Mouse (Mus musculus): ENCODE results near the gene Brd1.

Gene Brd1

DNA sequence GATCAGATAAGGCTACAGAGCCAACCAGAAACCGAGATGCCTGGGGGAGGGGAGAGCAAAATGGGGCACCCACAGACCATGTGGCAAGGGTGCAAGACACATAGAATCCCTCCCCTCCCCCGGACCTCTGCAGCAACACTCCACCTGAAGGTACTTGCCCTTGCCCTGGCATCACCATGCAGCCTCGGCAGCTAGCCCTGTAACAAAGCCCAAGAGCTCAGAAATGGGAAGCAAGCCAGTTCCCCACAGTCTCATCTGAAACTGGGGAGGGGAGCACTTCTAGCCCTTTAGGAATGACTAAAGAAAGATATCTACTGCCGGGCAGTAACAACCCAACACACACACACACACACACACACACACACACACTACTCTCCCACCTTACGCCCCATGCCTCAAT lies 53.1 kb downstream of the Brd1 start:
- DNase-seq, result no peak

DNA sequence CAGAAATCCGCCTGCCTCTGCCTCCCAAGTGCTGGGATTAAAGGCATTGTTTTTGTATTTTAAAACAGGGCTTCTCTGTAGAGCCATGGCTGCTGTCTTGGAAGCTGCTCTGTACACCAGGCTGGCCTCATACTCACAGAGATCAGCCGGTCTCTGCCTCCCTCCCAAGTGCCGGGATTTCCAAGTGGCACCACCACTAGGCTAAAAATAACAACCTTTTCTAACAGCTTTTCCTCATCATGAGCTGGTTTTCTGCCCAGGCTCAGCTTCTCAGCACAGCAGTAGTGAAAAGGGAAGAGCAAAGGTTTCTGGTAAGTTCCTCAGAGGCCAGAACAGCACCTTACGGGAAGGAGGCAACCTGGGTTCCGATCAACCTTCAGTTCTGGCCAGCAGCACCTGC lies 56.5 kb downstream of the Brd1 start:
- no peak for DNase-seq

DNA sequence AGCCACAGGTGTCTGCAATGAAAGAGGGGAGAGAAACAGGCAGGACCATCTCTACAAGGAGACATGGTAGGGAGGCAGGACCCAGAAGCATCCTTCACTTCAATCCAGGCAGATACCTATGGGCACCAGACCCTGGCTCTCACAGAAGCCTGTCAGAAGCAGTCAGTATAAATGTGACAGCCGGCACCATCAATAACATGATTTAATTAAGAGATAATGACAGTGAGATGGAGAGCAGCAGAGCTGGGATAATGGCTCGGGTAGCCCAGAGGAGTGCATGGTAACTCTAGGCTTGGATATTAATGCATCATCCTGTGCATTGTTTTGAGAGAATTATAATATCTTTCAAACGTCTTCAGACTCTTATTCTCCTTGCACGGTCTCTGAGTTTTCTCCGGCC lies 58.0 kb downstream of the Brd1 start:
- peak; percentile 36 for DNase-seq

DNA sequence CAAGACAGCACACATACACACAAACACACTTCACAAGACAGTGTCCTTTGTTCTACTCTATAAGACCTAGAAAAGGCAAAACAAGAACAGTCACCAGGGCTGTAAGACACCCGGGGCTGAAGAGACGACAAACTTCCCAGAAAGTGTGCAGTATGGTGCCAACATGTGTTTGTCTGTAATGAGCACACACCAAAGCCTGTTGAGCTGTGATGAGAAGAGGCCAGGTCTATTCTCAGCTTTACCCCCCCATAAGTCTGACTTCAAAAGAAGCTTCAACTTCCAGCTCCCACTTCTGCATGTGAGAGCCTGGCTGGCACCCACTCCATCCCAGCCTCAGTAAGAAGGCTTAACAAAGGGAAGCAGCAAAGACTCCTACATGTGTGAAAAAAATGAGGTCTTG lies 65.3 kb downstream of the Brd1 start:
- no peak for DNase-seq

DNA sequence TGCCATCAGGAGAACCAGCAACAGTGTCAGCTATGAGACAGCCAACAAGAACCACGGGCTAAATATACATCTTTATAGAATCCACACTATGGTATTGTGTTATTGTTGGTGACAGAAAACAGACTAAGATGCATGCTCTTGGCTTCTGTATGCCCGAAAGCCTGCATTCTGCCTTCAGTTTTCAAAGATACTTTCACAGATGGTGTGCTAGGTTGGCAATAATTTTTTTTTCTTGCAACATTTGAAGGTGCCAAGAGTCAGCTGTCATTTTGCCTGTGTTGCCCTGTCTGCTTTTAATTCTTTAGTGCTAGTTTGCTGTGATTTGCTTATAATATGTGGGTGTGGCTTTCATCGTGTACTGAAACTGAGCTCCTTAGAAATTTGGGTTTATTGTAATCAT lies 66.4 kb downstream of the Brd1 start:
- DNase-seq, result no peak

DNA sequence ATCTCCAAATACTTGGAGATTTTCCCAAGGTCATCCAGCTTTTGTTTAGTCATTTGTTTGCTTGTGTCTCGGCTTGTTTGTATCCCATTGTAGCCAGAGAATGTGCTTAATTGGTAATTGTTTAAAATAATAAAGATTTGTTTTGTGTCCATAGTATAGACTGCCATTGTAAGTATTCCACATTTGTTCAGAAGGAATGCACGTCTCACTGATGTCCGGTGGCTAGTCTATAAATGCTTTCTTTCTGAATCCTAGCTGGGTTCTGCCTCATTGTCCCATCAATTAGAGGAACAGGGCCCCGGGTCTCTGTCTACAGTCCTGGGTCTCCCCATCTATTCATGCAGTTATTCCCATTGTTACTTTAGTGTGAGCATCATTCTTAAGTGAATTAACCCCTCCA lies 68.2 kb downstream of the Brd1 start:
- peak; percentile 61 for DNase-seq

DNA sequence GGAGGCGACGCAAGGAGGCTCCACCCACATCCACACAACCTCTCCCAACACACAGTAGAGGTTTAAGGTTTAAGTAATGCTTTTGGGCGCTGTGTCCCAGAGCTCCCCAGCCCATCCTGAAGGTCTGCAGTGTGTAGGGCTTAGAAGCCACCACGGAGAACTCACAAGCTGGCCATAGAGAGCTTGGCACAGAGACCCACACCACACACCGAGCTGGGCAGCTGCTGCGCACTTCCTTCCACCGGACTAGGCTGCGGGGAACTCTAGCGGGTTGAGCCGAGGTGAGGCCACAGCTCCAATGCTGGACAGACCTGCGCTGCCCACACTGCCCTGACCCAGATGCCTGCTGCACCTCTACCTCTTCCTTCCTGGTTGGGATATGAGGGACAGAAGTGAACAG lies 71.0 kb downstream of the Brd1 start:
- DNase-seq, result no peak

DNA sequence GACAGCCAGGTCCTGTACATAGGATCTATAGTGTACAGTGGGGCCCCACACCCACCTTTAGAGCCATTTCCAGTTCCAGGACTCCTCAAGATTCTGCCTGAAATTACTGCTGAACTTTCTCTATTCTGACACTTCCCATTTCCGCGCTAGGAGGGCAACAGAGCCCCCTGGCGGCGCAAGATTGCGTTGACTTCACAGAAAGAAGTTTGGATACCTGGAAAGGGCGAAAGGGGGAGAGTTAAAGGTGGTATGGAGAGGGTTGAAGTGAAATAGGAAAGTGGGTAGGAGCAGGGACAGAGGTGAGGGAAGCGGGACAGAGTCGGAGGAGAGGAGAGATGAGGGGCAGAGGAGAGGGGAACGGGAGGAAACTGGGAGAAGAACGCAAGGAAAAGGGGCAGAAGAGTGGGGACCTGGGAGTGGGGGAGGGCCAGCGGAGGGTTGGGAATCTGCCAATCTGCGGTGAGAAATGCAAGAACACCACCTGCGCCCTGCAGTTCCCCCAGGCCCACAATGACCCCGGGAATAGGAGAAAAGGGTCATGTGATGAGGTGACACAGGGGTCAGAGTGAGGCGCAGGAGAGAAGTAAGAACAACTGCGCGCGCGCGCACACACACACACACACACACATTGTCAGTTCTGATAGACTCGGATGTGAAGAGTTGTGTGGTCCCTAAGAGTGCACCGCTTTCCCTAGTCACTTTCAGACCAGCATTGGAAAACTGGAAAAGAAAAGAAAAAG lies 71.8 kb downstream of the Brd1 start:
- DNase-seq, result peak; percentile 68

DNA sequence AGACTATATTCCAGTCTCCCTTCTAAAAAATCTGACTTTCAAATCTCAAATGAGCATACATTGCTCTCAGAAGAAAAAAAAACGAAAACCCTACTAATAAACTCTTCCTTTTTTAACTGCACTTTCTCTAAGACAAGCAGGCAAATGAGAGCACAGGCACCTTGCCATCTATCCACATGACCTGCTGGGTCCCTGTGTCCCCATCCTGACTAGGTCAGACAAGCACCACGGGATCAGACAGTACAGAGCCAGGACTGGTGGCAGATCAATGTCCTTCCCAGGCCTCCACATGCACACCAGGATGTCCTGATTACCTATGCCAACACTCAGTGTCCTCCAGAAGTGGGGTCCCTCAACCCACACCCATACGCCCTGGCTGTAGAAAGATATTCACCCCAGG lies 72.4 kb downstream of the Brd1 start:
- DNase-seq, result no peak

DNA sequence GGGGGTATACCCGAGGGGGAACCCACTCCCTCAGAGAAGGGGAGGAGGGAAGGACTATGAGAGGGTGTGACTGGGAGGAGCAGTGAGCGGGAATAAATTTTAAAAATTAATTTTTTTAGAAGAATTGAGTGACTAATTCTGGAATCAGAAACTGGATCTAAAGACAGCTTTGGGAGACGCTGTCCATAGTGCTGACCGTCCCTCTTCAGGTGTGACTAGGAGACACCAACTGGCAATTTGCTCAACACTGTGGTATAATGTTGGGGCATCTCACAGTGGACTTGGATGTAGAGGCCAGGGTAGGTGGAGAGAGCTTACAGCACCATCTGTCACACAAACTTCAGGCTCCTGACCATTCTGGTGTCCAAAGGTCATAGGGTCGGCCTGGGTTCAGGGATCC lies 82.0 kb downstream of the Brd1 start:
- DNase-seq, result no peak

DNA sequence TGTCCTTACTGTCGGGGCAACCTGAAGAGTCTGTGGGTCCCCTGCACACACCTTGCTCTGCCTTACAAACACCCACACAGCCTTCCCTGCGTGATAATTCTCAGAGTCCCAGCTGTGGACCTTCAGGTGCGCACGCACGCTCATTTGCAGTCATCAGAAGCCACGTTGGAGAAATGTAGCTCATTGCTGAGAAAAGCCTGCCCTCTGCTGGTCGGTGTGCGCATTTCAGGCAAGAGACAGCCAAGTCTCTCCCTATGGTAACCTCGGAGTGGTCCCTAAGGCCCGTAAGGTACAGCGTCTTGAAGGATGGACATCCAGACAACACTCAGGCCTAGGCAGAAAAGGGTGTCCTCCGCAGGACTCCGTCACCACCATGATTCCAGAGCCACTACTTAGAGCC lies 83.0 kb downstream of the Brd1 start:
- DNase-seq, result peak; percentile 83
